Mouse (Mus musculus) heart, adult 2 months (tissue): ENCODE results near the gene Olfr221.

Experiments
- CTCF ChIP-seq: fragments of 200-600 bp; IDR thresholded peaks from 2 replicates; pipeline ENCODE4 v1.8.1; 2022; ENCODE audit warnings: antibody characterized with exemption, mild to moderate bottlenecking, moderate library complexity
- EP300 ChIP-seq: fragments of 200-500 bp; IDR thresholded peaks from 2 replicates; pipeline ENCODE4 v1.6.1; 2011; ENCODE audit warnings: low read depth, low read length, control low read depth; ENCODE audit not compliant: insufficient read depth
- POLR2A ChIP-seq: fragments of 200-500 bp; IDR thresholded peaks from 2 replicates; pipeline ENCODE4 v1.6.1; 2011; ENCODE audit warnings: mild to moderate bottlenecking, low read depth, low read length, control low read depth; ENCODE audit not compliant: insufficient read depth

GRCm38 (mm10) chr14:52022244-52022708 is 20.0 kb downstream of the Olfr221 start:
- TF ChIP-seq CTCF, result no peak
- TF ChIP-seq POLR2A, result no peak
- TF ChIP-seq EP300, result no peak
